Mouse (Mus musculus): Measurements from ENCODE around the gene Itgav.

The Itgav gene

DNA sequence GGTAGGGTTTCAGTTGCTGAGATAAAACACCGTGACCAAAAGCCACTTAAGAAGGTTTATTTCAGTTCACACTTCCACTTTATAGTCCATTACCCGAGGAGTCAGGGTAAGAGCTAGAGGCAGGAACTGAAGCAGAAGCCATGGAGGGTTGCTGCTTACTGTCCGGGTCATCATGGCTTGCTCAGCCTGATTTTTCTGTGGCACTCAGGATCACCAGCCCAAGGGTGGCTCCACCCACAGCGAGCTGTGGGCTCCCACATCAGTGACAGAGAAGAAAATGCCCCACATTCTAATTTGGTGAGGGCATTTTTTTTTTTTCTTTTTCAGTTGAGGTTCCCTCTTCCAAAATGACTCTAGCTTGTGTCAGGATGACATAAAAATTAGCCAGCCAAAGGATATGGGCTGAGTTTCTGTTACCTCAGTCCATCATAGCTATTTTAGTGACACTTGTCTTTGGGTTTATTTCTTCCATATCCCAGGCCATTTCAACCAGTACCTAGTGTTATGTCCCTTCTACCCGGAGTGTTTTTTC lies 30.2 kb downstream of the Itgav start:
- no peak for DNase-seq

DNA sequence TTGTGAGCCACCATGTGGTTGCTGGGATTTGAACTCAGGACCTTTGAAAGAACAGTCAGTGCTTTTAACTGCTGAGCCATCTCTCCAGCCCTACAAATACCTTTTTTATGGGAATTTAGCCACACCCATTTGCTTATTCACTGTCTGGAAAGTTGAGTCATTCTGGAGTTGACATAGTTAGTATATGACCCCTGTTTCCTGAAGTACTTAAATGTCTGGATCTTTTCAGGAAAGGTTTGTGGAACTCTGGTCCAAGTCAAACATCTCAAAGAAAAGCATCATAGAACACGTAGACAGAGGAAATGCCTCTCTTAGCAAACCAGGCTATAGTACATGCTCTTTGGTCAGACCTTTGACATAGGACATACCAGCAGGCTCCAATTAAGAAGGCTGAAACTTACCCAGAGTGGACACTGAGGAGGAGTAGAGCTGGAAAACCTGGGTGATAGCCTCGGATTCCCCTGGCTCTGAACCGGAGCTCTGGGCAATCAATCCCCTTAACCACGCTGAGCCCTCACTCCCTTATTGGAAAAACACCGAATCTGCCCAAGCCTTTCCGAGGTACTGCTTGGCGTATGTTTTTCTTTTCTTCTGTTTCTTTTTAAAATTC lies 34.5 kb downstream of the Itgav start:
- DNase-seq = no peak

DNA sequence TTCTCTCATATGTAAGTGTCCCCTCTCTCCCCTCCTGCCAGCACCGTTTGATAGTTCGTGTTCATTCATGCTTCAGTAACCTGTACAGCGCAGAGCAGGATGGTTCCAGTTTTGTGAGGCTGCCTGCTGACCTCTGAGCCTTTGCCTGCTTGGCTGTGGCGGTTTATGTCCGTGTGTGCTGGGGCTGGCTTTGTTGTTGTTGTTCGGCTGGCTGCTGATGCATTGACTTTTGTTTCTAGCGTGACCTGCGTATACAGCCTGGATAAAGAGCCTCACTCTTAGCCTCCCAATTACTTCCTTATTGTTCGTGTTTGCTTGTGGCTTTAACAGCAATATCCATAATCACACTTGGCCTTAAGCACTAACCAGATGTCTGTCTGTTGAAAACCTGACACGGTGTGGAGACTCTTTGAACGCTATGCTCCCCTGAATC lies 35.0 kb downstream of the Itgav start:
- no peak for DNase-seq

DNA sequence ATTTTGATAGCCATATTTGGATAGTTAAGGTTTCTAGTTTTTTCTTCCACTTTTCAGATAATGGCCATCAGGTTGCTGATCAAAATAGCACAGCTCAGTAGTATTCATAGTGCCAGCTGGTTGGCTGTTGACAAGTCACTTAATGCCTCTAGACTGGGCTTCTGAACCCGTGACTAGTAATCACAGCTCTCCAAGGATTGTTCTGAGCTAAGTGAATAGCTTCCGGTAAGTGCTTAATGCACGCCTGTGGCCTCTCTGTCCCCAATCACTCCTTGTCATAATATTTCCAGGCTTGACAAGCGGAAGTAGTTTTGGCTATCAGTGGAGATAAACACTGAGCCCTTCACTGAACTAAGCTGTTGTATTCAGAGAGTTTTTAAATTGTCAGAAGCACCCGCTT lies 35.5 kb downstream of the Itgav start:
- no peak for DNase-seq

DNA sequence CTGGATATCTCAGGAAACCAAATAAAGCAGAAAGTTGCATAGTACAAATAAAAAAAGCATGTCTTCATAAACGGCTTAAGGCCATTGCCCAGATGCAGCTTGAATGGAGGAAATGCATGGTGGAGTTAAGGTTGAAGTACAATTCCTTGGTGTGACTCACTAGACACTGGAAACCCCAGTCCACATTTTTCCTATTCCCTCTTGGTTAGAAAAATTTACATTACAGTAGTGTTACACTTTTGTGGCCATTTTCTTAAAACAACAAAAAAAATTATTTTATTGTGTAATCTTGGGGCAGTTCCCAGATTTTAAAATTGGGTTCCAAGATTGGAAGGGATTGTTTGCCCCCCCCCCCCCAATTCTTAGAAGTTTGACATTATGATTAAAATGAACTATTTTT lies 35.9 kb downstream of the Itgav start:
- no peak for DNase-seq

DNA sequence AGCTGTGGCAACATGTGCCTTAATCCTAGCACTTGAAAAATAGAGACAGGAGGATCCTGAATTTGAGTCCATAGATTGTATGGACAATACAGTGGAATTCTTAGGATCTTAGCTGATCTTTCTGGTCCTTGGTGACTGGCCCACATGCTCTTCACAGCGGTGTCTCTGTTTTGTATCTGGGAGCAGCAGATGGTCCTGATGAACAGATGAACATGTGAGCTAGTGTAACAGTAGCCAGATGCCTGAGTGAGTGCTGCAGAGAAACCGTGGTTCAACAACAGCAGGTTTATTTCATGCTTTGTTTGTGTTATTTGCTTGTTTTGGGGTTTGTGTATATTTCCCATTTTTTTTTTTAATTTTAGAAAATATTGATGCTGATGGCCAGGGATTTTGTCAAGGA lies 37.3 kb downstream of the Itgav start:
- DNase-seq = no peak

DNA sequence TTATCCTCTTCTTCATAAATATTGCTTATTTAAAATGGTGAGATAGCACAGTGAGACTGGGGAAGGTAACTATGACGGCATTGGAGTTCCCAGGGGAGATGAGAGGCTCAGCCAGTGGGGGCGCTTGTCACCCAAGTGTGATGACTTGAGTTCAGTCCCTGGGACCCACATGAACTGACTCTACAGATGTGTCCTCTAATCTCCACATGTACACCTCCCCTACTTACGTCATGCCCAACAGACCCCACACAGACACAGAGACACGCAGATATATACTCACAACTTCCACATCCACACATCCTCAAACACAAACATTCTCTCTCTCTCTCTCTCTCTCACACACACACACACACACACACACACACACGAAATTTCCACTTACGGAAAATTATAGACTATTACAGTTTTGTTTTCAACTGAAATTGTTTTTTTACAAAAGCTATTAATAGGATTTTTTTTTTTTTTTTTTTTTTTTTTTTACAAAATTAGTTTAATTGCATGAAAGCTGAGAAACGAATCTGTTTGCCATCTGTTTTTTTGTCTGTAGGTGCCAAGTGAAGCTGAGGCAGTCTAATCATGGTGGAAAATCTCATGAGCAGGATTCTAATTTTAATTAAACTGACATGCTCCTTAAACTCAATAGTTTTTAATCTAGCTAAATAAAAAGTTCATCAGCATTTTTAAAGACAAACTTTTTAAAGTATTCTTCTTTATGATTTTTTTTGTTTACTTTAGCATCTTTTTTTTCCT lies 38.1 kb downstream of the Itgav start:
- no peak for DNase-seq

DNA sequence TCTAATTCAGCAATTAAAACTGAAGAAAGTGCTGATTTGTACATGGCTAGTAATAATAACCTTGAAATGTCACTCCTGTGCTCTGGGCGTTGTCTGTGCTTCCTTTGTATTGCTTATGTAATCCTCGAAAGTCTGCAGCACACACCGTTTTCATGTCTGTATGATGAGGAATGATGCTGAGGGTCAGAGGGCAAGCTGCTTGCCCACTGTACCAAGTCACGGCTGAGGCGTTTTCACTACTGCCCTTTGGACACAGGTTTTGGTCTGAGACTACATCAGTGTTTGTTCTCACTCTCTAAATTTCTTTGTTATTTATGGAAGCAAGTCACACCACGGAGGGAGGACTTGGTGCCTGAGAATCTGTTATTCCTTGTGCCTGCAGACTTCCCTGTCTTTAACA lies 41.9 kb downstream of the Itgav start:
- DNase-seq = no peak

DNA sequence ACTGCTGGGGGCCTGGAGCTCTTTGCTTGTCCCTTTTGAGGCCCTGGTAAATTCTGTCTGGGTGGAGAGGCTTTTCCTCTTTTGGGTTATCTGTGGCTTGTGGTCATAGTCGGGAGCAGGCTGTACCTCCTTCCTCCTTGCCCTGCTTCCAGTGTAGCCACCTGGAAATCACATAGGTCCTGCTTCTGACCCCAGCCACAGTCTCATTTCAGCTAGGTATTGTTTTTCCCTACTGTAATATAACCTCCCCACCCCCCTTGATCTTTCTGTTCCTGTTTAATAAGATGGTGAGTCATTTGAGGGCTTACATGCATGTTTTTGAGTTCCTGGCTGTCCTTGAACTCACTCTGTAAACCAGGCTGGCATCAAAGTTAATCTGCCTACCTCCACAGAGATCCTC lies 42.7 kb downstream of the Itgav start:
- no peak for DNase-seq

DNA sequence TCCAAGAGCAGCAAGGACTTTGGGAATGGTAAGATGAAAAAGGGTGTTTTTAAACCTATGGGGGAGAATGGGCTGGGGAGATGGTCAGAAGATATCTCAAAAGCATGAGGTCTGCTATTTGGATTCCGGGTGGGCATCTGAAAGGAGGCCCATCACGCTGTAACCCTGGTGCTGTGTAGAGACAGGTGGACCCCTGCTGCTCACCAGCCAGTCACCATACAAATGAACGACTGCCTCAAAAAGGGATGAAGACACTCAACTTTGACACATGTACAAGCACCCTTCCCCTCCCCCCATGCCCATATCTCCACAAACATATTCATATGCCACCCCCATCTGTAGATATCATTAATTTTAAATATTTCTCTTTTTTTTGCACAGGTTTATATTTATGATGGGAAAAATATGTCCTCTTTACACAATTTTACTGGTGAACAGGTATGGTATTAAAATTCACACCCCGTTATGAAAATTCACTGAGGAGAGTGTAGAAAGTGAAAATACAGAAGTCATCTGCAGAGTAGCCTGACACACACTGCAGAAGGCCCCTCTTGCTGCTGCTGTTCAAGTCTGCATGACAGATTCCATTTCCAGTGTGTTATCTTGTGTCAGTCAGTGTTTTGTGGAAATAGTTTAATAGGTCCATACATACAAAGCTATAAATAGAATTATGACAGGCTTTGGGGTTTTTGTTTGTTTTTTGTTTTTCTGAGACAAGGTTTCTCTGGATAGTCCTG lies 44.3 kb downstream of the Itgav start:
- DNase-seq = no peak

DNA sequence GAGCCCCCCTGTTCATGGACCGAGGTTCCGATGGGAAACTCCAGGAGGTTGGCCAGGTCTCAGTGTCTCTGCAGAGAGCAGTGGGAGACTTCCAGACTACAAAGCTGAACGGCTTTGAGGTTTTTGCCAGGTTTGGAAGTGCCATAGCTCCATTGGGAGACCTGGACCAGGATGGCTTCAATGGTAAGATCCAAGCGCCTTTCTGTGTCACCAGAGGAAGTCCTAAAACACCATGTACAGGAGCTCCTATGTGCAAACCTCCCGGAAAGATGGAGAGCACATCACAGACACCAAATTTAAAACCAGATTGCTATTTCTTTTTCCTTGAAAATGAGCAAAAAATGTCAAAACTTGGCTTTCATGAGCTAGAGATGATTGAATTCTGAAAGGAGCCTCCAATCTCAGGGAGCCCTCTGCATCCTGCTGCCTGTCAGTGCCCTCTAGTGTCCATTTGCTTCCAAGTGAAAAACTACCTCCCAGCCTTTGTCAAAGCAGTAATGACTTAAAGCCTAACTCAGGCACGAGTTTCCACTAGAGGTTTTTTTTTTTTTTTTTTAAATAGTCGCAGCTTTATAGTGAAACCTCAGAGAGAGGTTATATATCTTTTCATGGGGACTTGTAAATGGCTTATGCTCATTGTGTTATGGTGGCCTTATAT lies 47.1 kb downstream of the Itgav start:
- DNase-seq = peak; percentile 51

DNA sequence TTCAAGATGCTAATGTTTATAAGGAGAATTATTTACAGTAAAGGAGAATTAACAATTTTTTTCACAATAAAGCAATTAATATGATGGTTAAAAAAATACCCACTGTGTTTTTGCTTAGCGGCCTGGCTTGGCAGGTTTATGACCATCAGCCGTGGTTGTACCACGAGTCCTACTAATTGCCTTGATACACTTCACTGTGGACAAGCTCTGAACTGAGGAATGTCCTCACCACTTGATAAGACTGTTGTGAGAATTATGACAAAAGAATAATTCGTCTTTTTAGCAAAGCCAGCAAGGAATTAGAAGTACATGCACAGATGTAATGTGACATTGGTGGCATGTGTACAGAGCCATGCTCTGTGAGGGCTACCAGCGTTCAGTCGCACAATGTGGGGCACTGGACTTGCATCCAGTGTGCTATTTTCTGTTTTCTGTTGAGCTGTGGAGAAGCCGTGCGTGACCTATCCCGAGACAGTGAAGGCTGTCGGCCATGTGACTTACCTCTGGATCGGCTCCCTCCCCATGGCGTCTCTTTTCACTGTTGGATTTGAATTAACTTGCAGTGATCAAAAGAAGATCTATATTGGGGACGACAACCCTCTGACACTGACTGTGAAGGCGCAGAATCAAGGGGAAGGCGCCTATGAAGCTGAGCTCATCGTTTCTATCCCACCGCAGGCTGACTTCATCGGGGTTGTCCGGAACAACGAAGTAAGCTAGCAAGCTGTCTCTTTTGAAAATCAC lies 67.3 kb downstream of the Itgav start:
- no peak for DNase-seq

DNA sequence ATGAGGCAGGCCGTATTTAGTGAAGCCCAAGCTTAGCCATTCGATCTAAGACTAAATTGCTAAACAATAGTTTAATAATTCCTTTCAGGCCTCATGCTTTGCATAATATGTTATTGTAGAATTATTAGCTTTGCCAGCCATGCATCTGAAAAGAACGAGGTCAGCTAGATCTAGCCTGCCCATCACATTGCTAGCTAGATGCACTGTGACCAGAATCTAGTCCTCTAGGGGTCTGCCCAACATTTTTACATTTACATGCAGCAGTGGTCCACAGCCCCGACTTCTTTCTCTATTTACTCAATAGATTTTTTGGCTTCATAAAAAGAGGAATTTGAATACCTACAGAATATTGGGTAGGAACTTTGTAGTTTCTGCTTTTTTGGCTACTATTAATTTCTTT lies 67.9 kb downstream of the Itgav start:
- no peak for DNase-seq

DNA sequence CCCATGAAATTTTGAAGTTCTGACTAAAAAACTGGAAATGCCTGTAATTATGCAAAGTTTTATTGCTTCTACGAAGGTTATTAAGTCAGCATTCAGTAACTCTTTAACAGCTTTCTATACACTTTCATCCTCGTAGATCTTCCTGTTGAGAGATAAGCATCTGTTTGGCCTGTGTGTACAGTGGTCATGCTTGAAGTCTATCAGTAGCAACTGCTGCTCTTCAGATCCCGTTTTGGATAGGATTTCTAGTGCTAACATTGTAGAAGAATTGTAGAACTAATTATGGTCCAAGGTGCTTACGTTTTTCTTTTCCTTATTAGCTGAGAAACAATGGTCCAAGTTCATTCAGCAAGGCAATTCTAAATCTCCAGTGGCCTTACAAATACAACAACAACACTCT lies 71.6 kb downstream of the Itgav start:
- DNase-seq = no peak

DNA sequence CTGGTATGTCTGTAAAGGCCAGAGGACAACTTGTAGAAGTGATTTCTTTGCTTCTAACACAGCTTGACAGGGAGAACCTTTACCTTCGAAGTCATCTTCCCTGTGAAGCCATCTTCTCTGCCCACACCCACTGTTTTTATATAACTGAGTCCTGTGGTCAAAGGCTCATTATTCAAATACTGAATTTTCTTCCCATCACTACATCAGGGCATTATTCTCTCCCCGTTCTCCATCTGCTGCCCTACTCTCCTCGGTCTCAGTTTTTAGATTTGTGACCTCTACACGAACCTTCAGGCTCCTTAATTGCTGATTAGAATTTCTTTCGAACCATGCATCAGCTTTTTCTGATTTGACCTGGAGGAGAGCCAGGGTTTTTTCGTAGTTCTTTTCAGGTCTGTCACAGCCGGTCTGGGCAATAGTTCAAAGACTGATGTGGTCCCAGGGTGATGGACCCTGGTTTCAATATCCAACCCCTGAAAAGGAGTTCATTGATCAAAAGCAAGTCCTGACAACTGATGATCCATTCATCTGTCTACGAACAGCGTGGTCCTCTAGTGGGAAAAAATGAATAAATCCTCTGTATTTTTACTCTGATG lies 73.8 kb downstream of the Itgav start:
- DNase-seq = no peak

DNA sequence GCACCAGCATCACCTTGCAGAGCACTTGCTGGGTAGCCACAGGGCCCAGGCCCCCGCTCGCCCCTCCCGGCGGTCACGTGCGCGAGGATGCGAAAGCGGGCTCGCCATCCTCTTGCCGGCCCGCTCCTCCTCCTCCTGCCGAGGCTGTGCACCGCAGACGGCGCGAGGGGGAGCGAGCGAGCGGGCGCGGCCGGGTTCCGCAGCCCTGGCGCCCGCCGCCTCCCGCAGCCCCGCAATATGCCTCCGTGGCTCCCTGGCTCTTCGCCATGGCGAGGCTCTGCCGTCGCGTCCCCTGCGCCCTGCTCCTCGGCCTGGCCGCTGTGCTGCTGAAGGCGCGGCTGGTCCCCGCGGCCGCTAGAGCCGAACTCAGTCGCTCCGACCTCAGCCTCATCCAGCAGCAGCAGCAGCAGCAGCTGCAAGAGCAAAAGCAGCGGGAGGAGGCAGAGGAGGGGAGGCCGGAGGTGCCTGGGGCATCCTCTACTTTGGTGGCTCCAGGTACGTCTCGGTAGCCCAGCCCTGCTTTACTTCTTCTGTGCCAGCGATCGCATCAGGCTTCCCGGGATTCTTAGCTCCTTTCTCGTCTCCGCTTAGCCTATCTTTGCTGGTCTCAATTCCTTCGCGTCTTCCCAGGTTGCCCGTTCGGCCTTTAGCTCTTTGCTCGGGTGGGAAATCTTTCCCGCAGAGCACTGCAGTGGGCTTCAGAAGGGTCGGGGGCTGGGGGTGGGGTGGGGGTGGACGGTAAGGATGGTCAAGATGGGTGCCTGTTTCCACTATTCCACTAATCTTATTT lies 88.5 kb downstream of the Itgav start, which contains the start of gene Fam171b:
Fam171b (plus strand) TSS at position 154 of the 790 bp plus-strand sequence.
- DNase-seq = peak; percentile 73

DNA sequence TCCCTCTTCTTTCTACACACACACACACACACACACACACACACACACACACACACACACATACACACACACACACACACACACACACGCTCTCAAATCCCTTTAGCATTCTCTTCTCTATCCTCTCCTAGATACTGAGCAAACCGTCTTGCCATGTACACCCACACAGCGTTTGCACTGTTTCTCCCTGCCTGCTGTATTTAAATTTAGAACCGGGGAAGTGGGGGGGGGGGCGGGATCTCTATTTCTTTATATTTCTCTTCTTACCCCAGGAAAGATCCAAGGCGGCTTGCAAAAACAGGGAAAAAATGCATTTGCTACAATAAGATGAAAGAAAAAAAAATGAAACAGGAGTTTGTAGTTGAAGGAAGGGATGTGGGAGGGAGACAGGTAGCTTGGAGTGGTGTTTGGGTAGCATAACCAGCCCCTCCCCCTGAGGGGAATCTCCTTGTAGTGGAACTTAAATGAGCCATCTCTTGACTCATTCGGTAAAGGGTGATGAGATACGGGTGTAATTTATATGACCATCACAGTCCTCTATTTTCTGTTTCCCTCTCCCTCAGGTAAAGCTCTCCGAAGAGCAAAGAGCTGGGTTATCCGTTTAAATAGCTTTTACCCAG lies 89.2 kb downstream of the Itgav start:
- no peak for DNase-seq

DNA sequence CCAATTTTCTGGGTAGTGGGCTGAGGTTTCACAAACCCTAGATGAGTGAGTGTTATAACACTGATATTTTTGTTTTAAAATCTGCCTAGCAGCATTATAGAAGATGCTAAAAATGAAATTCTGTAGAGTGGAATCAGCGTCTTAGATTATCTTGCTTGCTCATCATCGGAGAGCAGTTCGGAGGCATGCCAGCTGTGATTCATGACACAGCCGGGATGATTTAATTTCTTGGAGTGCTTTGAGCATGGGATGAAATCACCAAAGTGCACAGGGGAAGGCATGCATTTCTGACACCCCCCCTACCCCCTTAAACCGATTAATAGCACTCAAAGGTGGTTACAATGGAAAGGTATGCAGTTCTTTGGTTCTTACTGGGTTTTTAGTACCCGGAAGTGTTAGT lies 89.8 kb downstream of the Itgav start:
- no peak for DNase-seq

DNA sequence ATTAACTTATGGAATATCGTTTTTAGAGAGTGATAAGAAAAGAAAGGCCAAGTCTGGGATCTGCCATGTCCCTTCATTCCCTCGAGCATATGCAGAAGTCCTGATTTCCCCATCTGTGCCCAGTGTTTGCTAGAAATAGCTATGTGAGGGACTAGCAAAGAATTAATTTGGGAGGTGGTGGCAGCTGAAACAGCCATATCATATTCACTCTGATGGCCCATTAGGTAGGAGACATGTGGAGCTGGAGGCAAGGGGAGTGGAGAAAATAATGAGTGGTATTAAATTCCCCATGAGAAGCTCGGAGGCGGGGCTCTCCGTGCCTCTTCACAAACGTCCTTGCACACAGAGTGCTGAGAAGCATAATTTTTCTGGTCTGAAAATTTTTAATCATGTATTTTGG lies 92.0 kb downstream of the Itgav start:
- no peak for DNase-seq

DNA sequence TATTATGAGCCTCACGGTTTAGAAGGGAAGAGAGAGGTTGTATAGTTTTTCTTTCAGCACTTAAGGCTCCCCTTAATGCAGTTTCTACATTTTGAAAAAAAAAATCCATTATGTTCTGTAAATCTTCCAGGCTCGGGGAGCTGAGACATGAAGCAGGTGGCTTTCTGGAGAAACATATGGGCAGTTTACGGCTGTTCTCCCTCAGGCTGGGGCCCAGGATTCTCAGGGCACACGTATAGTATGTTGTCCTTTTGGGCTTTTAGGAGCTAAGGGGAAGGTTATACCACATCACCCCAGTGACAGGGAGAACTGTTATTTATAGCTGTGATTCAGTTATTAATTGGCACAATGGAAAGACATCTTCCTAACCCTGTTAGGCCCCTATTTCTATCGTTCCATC lies 101.0 kb downstream of the Itgav start:
- DNase-seq = no peak

All from thymus, postnatal 4 days (tissue).